Mouse (Mus musculus): ENCODE results near the gene Mroh9. TPM values are rescaled to one million over a fixed set of nuclear protein-coding genes. Genes with fewer than 3 reads are reported as not detected.

The Mroh9 gene
- polyA plus RNA-seq, 1 experiment = not detected

DNA sequence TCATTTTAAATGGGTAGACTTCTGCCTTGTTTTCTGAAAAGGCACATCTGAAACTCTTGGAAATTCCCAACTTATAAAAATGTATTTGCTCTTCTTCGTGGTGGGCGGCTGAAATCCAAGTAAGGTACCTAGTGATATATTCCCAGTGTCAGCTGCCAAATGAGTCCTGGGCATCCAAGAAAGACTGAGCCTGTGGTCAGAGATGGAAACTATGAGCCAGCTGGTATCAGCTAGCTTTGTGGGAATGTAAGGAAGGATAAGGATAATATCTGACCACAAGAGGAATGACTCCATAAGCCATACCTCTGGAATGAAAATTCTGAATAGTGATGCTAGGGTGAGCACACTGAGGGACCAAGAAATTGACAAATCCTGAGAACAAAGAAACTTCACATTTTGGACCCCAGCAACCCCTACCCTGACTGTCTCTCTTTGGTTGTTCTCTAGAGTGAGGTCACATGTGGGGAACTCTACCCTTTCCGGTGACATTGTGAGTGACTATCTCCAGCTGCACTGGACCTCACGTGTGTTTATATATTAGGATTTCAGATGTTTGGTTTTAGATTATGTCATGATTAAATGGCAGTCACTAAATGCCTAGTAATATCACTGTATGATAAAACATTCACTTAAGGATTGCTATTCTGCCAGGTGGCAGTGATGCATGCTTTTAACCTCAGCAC, 27.2 kb upstream of the Mroh9 start:
- Histone ChIP-seq H3K36me3 (ENCODE audit: control insufficient read depth, insufficient read depth, low read length) (no peaks in the 10 kb centered on the region), H3K4me3 (ENCODE audit: insufficient read depth, low read depth, low read length) (no peak overlapping the region), H3K27ac (ENCODE audit: insufficient read depth, low read depth, low read length) (no peak overlapping the region), H3K4me1 (ENCODE audit: control insufficient read depth, insufficient read depth, low read length) (no peaks in the 10 kb centered on the region), H3K27me3 (replicated peaks; ENCODE audit: control insufficient read depth, insufficient read depth, low read length) (no peaks in the 10 kb centered on the region)
- no peak for TF ChIP-seq CTCF (conservative IDR thresholded peaks at IDR 0.05; ENCODE audit: insufficient read depth, insufficient read length, low read depth, low read length)
- TF ChIP-seq POLR2A (IDR thresholded peaks at IDR 0.05; ENCODE audit: low read depth, low read length) = no peak
- 87% methylated on average over 4 of the region's 4 CpGs for WGBS
- DNase-seq = no peak

DNA sequence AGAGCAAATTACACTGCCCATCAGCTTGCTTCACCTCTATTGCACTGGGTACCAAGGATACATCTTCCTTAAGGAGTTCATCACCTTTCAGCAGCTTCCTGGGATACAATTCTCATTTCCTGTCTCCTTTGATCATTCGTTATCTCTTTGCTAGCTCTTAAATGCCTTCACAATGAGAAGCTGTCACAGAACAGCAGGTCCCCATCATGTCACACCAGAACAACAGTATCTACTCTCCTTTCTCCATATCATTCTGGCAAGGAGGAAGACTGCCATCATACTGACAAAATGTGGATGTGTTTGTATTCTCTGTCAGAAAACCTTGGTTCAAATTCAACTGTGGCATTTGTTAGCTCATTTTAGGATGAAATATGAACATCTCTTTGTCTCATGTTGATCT, 19.5 kb upstream of the Mroh9 start:
- no peaks in the 10 kb centered on the region for H3K27me3 ChIP-seq (replicated peaks; ENCODE audit: control insufficient read depth, insufficient read depth, low read length)
- TF ChIP-seq POLR2A (IDR thresholded peaks at IDR 0.05; ENCODE audit: low read depth, low read length) (no peak), CTCF (conservative IDR thresholded peaks at IDR 0.05; ENCODE audit: insufficient read depth, insufficient read length, low read depth, low read length) (no peak)
- no peak for DNase-seq
- H3K36me3 ChIP-seq (ENCODE audit: control insufficient read depth, insufficient read depth, low read length) = no peaks in the 10 kb centered on the region
- no peaks in the 10 kb centered on the region for H3K4me1 ChIP-seq (ENCODE audit: control insufficient read depth, insufficient read depth, low read length)
- no peak overlapping the region for H3K4me3 ChIP-seq (ENCODE audit: insufficient read depth, low read depth, low read length)
- no peak overlapping the region for H3K27ac ChIP-seq (ENCODE audit: insufficient read depth, low read depth, low read length)
- WGBS = 37% methylated on average over 1 of the region's 1 CpGs

DNA sequence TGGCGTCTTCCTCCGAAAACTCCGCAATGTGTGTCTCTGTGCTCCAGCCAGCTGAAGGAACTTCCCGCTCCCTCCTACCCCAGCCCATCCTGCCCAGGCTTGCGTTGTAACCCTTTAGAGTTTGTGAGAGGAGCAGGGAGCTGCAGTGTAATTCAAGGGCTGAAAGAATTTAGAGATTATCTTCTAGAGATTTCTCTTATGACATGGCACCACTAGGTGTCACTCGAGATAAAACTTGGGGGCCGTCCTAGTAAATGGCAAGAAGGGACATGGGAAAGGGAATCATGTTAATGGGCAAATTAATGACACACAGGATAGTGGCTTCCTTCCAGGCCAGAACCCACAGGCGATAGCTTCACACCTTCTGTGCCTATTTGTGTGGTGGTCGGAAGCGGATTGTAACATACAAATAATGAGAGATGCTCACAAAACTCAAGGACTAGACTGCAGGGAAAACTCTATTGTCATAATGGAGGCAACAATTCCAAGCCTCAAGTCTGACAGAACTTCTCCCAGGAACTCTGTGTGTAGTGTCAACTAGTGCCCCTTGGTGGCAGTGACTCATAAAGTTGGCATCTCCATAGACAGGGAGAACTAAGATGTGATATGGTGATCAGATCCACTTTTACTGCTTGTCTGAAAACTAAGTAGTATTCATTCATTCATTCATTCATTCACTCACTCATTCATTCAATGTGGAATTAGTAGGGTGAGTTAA, 6.1 kb upstream of the Mroh9 start:
- no peaks in the 10 kb centered on the region for H3K36me3 ChIP-seq (ENCODE audit: control insufficient read depth, insufficient read depth, low read length)
- no peaks in the 10 kb centered on the region for H3K4me1 ChIP-seq (ENCODE audit: control insufficient read depth, insufficient read depth, low read length)
- TF ChIP-seq CTCF (conservative IDR thresholded peaks at IDR 0.05; ENCODE audit: insufficient read depth, insufficient read length, low read depth, low read length) = no peak
- no peak for TF ChIP-seq POLR2A (IDR thresholded peaks at IDR 0.05; ENCODE audit: low read depth, low read length)
- 57% methylated on average over 10 of the region's 10 CpGs for WGBS
- H3K27me3 ChIP-seq (replicated peaks; ENCODE audit: control insufficient read depth, insufficient read depth, low read length) = no peaks in the 10 kb centered on the region
- DNase-seq = peak; percentile 27
- H3K27ac ChIP-seq (ENCODE audit: insufficient read depth, low read depth, low read length) = no peak overlapping the region
- H3K4me3 ChIP-seq (ENCODE audit: insufficient read depth, low read depth, low read length) = no peak overlapping the region

DNA sequence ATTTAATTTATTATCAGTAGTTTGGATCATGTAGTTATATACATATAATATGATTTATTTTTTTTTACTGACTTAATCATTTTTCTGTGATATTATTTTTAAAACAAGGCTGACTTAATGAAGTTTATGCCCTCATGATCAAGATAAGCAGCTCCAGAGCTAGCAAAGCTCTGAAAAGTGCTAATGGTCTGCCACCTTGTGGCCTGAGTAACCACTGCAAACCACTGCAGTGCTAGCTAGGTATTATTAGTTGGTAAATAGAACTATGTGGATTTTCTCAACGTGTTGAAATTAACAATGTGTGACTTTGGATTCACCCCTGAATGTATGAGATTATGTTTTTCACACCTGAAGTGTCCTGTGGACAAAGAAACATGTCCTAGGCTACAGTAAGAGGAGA, 15.0 kb downstream of the Mroh9 start:
- TF ChIP-seq CTCF (conservative IDR thresholded peaks at IDR 0.05; ENCODE audit: insufficient read depth, insufficient read length, low read depth, low read length) (peak; percentile 71), POLR2A (IDR thresholded peaks at IDR 0.05; ENCODE audit: low read depth, low read length) (no peak)
- H3K27ac ChIP-seq (ENCODE audit: insufficient read depth, low read depth, low read length) = no peak overlapping the region
- H3K4me3 ChIP-seq (ENCODE audit: insufficient read depth, low read depth, low read length) = no peak overlapping the region
- DNase-seq = peak; percentile 60
- no peaks in the 10 kb centered on the region for H3K36me3 ChIP-seq (ENCODE audit: control insufficient read depth, insufficient read depth, low read length)
- WGBS = 0% methylated on average over 1 of the region's 1 CpGs
- H3K27me3 ChIP-seq (replicated peaks; ENCODE audit: control insufficient read depth, insufficient read depth, low read length) = no peaks in the 10 kb centered on the region
- no peaks in the 10 kb centered on the region for H3K4me1 ChIP-seq (ENCODE audit: control insufficient read depth, insufficient read depth, low read length)

DNA sequence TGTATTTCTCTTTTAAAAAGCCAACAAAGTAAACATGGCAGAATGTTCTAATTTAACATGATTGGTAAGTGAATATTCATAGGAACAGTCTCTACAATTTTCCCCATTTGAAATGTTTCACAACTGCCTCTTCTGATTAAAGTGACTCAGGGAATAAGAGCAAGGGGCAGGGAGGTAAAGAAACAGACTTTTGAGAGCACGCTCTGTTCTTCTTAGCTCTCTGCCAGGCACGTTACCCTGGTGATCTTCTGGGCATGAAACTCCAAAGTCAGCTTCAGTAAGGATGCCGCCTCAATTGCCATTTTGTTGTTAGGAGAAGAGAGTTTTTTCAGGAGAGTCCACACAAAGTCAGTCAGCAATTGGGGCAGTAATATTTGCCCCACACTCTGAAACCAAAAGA, 25.1 kb downstream of the Mroh9 start:
- no peak for DNase-seq
- H3K4me3 ChIP-seq (ENCODE audit: insufficient read depth, low read depth, low read length) = no peak overlapping the region
- no peak for TF ChIP-seq CTCF (conservative IDR thresholded peaks at IDR 0.05; ENCODE audit: insufficient read depth, insufficient read length, low read depth, low read length)
- TF ChIP-seq POLR2A (IDR thresholded peaks at IDR 0.05; ENCODE audit: low read depth, low read length) = no peak
- 79% methylated on average over 3 of the region's 3 CpGs for WGBS
- H3K36me3 ChIP-seq (ENCODE audit: control insufficient read depth, insufficient read depth, low read length) = no peaks in the 10 kb centered on the region
- no peaks in the 10 kb centered on the region for H3K4me1 ChIP-seq (ENCODE audit: control insufficient read depth, insufficient read depth, low read length)
- H3K27ac ChIP-seq (ENCODE audit: insufficient read depth, low read depth, low read length) = no peak overlapping the region
- no peaks in the 10 kb centered on the region for H3K27me3 ChIP-seq (replicated peaks; ENCODE audit: control insufficient read depth, insufficient read depth, low read length)

DNA sequence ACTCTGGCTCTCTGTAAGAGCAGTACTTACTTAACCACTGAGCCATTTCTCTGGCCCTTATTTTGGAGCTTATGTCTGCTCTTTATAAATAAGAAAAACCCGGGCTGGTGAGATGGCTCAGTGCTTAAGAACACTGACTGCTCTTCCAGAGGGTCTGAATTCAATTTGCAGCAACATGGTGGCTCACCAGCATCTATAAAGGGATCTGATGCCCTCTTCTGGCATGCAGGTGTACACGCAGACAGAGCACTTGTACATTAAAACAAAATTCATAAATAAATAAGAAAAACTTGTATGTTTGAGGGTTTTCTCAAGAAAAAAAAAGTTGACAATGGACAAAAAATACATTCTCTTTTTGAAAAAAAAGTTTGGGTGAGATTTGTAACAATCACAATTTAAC, 28.1 kb downstream of the Mroh9 start:
- DNase-seq = peak; percentile 54
- 29% methylated on average over 2 of the region's 2 CpGs for WGBS
- H3K4me1 ChIP-seq (ENCODE audit: control insufficient read depth, insufficient read depth, low read length) = no peaks in the 10 kb centered on the region
- peak; percentile 64 for TF ChIP-seq CTCF (conservative IDR thresholded peaks at IDR 0.05; ENCODE audit: insufficient read depth, insufficient read length, low read depth, low read length)
- no peak for TF ChIP-seq POLR2A (IDR thresholded peaks at IDR 0.05; ENCODE audit: low read depth, low read length)
- no peak overlapping the region for H3K27ac ChIP-seq (ENCODE audit: insufficient read depth, low read depth, low read length)
- no peaks in the 10 kb centered on the region for H3K36me3 ChIP-seq (ENCODE audit: control insufficient read depth, insufficient read depth, low read length)
- no peak overlapping the region for H3K4me3 ChIP-seq (ENCODE audit: insufficient read depth, low read depth, low read length)
- H3K27me3 ChIP-seq (replicated peaks; ENCODE audit: control insufficient read depth, insufficient read depth, low read length) = no peaks in the 10 kb centered on the region

DNA sequence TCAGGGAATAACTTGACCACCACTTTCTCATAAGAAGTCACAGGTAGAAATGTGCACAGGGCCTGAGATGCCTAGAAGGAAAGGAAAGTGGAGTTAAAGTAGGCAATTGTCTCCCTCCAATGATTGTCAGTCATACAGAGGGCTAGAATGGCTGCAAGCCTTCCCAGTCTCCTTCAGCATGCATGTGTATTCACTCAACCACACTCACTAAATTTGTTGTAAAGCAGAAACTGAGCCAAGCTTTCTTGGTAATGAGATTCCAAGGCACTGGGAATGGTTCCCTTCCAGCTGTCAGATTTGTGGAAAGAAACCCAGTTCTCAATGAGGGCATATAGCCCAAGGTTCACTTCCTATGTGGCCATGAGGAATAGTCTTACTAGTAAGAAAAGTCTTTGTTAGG, 29.8 kb downstream of the Mroh9 start:
- Histone ChIP-seq H3K27me3 (replicated peaks; ENCODE audit: control insufficient read depth, insufficient read depth, low read length) (no peaks in the 10 kb centered on the region), H3K27ac (ENCODE audit: insufficient read depth, low read depth, low read length) (no peak overlapping the region), H3K4me3 (ENCODE audit: insufficient read depth, low read depth, low read length) (no peak overlapping the region), H3K4me1 (ENCODE audit: control insufficient read depth, insufficient read depth, low read length) (no peaks in the 10 kb centered on the region), H3K36me3 (ENCODE audit: control insufficient read depth, insufficient read depth, low read length) (no peaks in the 10 kb centered on the region)
- no peak for DNase-seq
- TF ChIP-seq CTCF (conservative IDR thresholded peaks at IDR 0.05; ENCODE audit: insufficient read depth, insufficient read length, low read depth, low read length) = no peak
- TF ChIP-seq POLR2A (IDR thresholded peaks at IDR 0.05; ENCODE audit: low read depth, low read length) = no peak

Measured in kidney, adult 2 months (tissue).